Mouse (Mus musculus): ENCODE measurements around the gene Alox12b. TPM values are rescaled to one million over a fixed set of nuclear protein-coding genes. Genes with fewer than 3 reads are reported as not detected.
A peak's percentile ranks its signal among the peaks of the same experiment; 100 is the strongest.

Gene Alox12b
- total RNA-seq, 2 experiments from 2014 or later: not detected

DNA sequence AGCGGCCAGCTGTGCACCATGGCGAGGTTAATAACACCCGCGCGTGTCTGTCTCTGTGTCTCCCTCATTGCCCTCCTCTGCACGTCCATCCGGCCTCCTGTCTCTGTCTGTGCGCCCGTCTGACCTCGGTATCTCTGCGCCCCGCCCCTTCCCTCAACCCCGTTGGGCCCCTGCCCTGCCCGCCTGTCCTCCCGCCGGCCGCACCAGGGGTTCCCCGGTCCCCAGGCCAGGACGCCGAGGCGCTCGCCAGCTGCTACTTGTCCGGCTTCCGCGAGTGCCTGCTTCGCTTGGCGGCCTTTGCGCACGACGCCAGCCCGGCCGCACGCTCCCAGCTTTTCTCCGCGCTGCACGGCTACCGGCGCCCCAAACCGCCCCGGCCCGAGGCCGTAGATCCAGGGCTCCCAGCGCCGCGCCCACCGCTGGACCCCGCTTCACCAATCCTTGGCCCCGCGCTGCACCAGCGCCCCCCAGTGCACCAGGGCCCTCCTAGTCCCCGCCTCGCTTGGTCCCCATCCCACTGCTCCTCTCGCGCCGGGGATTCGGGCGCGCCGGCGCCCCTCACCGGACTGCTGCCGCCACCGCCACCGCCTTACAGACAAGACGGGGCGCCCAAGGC is 34.3 kb upstream of the Alox12b start, which contains the start of gene 9130213A22Rik:
Gene 9130213A22Rik (minus strand): TSS at position 254 of the 616 bp plus-strand sequence.
- intact Hi-C loops (cut with DNase I): loop anchor here (1.0 to 10.0 kb wide), 3 partner anchors 56 to 560 kb away; partner anchors contain the start of genes Rpl26 and Senp3
- peak; percentile 82 to 86 for DNase-seq

DNA sequence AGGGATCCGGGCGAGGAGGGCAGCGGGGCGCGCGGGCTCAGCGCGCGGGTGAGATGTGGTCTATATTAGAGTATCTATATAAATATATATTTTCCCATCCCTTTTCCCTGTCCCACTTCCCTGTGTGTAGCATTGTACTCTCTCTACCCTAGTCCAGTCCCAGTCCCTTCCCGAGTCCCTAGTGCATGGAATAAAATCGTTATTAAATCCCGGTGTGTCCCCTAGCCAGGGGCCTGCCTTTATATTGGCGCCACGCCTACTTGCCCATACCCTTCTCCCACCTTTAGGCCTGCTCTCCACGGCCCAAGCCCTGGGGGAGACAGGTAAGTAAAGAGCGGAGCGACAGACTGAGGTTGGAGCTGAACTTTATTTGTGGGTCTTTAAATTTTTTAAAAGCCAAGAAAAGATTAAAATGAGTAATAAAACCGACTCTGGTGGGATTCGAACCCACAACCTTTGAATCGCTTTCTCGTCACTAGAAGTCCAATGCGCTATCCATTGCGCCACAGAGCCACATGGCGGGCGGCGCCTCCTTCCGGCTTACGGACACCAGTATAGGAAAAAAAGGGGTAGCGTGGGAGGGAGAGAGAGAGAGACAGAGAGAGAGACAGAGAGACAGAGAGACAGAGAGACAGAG is 33.6 kb upstream of the Alox12b start:
- peak; percentile 81 to 88 for DNase-seq
- intact Hi-C loops (cut with DNase I): loop anchor here (1.0 to 10.0 kb wide), 3 partner anchors 60 to 560 kb away; partner anchors contain the start of genes Rpl26 and Senp3

DNA sequence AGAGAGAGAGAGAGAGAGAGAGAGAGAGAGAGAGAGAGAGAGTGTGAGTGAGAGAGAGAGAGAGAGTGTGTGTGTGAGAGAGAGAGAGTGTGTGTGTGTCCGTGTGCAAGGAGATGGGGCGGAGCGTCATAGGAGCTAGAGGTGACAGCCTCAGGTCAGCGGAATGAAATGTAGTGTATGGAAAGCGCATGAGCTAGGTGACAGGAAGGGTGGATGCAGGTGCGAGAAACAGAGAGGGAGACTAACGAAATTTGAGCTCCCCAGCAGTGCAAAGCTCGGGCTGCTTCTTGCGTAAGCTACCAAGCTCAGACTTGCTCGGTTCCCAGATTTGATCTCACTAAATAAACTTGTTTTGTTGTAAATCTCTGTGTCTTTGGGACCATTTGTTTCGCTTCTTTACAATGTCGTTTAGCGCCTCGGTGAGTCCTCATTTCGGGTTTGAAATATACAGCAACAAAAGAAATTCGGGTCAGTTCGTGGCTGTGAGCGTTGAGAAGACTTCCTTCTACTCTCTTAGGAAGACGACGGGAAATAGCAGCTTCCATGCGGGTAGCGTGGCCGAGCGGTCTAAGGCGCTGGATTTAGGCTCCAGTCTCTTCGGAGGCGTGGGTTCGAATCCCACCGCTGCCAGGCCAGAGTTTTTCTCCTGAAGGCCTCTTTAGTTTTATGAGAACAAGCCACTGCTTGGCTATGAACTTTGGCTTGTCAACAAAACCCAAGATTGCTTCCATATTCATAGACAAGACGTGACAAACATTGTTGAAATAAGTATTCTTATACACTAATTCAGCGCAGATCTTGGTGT is 32.9 kb upstream of the Alox12b start:
- intact Hi-C loops (cut with DNase I): loop anchor here (1.0 to 10.0 kb wide), 4 partner anchors 61 to 559 kb away; partner anchors contain the start of genes Rpl26 and Senp3
- peak; percentile 87 to 89 for DNase-seq

DNA sequence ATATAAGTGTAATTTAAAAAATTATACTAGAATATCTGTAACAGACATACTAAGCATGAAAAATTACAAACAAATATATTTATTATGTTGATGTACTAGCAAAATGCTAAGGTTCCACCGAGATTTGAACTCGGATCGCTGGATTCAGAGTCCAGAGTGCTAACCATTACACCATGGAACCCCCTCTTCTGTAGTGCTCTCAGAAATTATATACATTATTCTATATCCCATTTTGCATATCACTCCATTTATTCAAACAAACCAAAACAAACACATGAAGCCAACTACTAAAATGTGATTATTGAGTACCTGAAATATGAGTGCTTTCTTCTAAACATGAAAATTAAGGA is 32.3 kb upstream of the Alox12b start:
- no peak for DNase-seq
- intact Hi-C loops (cut with DNase I): loop anchor here (1.0 to 10.0 kb wide), 2 partner anchors 83 to 220 kb away; partner anchors contain the start of gene Rpl26

DNA sequence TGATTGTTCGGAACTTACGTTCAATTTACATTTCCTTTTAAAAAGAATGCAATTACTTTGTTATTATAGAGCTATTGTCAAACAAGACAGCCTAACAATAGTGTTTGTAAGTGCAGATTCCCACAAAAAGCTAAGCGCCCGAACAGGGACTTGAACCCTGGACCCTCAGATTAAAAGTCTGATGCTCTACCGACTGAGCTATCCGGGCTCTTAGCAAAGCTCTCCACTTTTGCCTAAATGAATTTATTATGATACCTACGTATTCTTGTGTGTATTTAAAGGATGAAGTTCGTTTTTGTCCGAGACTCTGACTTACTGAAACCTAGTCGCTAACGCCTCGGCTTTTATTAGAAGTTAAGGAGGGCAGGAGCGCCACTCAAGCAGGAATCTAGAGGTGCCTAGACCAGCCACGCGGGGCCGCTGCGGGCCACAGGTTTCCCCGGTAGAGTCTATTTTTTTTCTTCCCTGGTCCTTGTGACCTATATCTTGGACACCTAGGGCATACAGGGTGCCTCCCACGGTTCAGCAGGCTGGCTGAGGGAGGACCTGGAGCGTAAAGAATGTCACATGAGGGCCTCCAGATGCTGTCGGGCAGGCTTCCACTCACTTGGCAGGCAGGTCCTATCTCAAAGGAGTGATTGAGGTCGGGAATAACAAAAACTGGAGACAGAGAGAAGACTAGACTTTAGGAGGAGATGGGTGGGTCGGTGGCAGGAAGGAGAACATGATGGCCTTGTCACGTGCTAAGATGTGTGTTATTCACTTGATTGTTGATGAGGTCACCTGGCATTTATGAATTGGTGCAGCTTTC is 31.5 kb upstream of the Alox12b start:
- peak; percentile 65 to 74 for DNase-seq
- intact Hi-C loops (cut with DNase I): loop anchor here (5.0 to 10.0 kb wide), 2 partner anchors 122 to 220 kb away; partner anchors contain the start of gene Rpl26

DNA sequence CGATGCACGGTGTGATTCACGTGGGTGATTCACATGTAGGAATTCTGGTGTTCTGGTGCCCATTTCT is 31.1 kb upstream of the Alox12b start, which contains the start of gene Aloxe3:
Gene Aloxe3 (plus strand): TSS at position 45 of the 67 bp plus-strand sequence.
- intact Hi-C loops (cut with DNase I): loop anchor here (5.0 to 10.0 kb wide), 2 partner anchors 122 to 221 kb away; partner anchors contain the start of gene Rpl26
- no peak for DNase-seq

DNA sequence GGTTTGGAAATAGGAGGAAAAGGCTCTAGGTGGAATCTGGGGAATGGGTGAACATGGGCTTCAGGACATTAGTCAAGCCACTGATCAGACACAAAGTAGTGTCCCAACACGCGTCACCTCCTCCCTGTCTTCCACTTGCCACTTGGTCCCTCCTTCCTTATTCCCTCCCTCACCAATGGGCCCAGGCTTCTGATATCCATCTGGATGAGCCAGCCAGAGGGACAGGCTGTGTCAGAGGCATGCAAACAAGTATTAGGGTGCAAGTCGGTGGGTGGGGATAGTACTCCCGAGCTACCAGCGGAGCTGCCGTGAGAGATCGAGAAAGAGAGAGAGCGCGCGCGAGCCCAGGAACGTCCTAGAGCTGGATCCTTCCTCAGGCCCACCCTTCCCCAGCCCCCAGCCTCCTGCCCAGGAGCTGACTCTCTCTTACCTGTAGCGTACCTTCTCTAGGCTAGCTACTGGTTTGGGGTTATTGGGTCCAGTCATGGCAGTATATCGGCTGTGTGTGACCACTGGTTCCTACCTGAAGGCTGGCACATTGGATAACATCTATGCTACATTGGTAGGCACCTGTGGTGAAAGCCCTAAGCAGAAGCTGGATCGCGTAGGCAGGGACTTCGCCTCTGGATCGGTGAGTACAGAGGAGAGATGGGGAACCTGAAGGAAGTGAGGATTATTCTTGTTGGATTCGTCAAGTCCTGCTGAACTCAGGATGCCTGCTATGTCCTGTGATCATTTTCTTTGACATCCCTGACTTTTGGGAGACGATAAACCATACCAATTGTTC is 30.7 kb upstream of the Alox12b start:
- DNase-seq: no peak
- intact Hi-C loops (cut with DNase I): loop anchor here (2.0 to 10.0 kb wide), 3 partner anchors 23 to 221 kb away; partner anchors contain the start of gene Rpl26

DNA sequence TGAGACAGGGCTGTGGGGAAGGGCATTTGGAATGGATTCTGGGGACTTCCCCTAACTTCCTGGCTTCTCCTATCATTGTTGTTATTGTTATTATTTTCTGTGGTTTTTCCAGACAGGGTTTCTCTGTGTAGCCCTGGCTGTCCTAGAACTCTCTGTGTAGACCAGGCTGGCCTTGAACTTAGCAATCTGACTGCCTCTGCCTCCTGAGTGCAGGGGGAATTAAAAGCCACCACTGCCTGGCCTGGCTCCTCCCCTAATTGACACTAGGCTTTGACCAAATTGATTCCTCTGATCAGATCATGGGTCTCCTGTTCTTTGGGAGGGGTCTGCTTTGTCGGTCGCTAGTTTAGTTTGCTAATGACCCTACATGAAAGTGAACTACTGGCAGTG is 30.1 kb upstream of the Alox12b start:
- intact Hi-C loops (cut with DNase I): loop anchor here (2.0 to 10.0 kb wide), 3 partner anchors 22 to 222 kb away; partner anchors contain the start of gene Rpl26
- no peak for DNase-seq

DNA sequence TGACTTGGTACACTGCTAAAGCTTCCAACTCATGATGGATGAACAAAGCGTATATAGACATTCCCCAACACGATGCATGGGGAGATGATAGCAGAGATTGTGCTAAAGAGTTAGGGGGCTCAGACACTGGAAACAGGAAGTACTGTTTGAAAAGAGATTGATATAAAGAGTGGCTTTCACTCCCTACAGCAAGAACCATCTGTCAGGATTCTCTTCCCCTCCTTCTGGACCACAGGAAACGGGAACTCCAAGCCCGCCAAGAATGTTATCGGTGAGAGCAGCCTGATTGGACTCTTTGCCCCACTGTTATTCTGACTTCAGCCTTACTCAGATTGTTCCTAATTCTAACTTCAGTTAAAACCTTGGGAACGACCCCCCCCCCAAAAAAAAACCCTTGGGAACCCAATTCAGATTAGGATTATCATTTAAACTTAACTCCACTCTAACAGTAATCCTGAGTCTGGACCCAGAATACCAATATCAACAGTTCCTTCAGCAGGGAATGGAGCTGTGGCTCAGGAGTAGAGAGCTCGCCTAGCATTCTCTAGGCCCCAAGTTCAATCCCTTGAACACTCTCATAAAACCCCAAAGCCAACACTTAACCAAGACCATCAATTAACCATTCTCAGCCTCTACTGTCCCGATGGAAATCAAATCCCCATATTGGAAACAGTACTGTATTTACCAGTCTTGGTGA is 28.2 kb upstream of the Alox12b start:
- DNase-seq: no peak
- intact Hi-C loops (cut with DNase I): loop anchor here (5.0 to 10.0 kb wide), 2 partner anchors 119 to 224 kb away; partner anchors contain the start of gene Rpl26

DNA sequence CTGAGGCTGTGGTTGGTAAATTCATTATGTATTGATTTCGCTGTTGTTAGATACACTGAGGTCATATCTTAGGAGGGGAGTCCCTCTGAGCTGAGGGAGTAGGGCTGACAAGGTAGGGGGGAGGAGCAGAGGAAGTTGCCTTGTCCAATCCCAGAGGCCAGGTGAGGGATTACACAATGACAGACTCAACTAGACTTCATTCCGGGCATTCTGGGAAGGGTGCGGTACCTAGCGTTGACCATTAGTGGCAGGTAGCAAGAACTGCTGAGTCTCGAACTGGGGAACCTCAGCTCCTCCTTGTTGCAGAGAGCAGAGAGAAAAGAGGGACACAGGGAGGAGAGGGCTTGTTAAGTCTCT is 23.2 kb upstream of the Alox12b start:
- DNase-seq: no peak
- intact Hi-C loops (cut with DNase I): no loop called here

DNA sequence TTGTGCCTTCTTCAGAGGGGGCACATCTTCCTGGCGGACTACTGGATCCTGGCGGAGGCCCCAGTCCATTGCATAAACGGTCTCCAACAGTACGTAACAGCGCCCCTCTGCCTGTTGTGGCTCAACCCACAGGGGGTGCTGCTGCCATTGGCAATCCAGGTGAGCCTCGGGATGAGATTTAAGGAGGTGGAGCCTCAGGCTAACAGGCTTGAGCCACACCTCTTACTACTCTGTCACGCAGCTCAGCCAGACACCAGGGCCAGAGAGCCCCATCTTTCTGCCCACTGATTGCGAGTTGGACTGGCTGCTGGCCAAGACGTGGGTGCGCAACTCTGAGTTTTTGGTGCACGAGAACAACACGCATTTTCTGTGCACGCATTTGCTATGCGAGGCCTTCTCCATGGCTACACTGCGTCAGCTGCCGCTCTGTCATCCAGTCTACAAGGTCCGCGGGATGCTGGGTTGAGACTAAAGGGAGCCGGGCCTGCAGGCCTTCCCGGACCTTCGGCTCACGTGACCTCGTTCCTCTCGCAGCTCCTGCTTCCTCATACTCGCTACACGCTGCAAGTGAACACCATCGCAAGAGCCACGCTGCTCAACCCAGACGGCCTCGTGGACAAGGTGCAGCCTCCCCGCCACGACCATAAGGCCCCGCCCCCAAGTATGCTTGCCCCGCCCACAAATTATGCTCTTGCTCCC is 22.7 kb upstream of the Alox12b start:
- peak in 1 of 2 experiments; percentile 34 for DNase-seq
- intact Hi-C loops (cut with DNase I): no loop called here

DNA sequence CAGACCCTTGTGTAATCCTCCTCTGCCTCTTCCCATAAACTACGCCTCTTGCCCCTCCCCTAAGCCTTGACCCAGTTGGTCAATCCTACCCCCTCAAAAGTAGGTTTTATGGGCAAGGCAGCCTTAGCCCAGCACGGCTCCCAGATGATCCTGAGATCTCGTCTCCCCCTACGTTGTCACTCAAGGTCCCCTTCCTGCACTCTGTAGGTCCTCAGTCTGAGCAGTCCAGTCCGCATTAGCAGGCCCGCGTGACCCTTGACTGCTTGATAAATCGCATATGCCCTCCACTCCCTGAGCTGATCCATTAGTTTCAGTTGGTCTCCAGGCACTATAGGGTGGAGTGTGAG is 22.2 kb upstream of the Alox12b start:
- intact Hi-C loops (cut with DNase I): no loop called here
- no peak for DNase-seq

DNA sequence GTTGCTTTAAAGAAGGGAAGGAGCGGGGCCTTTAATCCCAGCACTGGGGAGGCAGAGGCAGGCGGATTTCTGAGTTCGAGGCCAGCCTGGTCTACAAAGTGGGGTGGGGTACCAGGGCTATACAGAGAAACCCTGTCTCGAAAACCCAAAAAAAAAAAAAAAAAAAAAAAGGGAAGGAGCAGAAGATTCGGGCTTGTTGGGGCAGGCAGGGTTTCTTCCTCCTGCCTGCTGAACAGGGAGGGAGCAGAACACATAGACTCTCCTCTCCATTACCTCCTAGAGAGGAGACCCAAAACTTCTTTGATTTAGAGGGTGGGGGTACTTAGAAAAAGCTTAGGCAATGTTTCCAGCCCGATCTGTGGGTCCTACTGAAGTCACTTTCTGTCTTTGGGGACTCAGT is 21.4 kb upstream of the Alox12b start:
- intact Hi-C loops (cut with DNase I): no loop called here
- no peak for DNase-seq

DNA sequence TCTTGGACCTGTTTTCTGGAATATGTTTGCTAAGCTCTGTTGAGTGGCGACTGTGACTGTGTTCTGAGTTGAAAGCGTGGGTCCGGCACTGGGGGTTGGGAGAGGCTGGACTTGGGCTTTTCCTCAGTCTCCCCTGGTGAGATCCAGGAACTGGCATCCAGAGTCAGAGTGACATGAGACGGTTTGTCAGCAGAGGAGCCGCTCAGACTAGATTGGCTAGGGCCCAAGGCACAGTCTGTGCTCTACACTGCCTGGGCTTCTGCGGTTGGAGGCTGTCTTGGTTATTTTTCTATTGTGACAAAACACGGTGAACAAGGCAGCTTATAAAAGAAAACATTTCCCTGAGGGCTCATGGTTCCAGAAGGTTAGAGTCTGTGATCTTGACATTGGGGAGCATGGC is 9.2 kb upstream of the Alox12b start:
- intact Hi-C loops (cut with DNase I): no loop called here
- DNase-seq: no peak

DNA sequence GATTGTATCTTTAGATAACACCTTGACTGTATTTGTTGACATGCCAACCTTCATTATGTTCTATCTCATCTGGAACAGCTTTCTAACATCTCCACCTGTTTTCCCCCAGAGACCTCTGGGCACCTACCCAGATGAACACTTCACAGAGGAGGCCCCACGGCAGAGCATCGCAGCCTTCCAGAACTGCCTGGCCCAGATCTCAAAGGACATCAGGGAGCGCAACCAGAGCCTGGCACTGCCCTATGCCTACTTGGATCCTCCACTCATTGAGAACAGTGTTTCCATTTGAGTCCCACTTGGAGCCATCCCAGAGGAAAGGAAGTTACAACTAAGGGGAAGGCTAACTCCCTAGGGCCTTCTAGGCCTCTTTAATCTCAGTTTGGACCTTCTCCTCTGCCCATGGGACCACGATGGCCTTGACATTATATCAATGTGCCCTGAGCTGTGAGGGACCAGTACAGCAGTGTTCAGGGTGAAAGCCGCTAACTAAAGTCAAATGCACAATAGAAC is 8.3 kb upstream of the Alox12b start:
- DNase-seq: no peak
- intact Hi-C loops (cut with DNase I): loop anchor here (2.0 kb wide), 1 partner anchor 22 kb away; no protein-coding TSS in a partner anchor

DNA sequence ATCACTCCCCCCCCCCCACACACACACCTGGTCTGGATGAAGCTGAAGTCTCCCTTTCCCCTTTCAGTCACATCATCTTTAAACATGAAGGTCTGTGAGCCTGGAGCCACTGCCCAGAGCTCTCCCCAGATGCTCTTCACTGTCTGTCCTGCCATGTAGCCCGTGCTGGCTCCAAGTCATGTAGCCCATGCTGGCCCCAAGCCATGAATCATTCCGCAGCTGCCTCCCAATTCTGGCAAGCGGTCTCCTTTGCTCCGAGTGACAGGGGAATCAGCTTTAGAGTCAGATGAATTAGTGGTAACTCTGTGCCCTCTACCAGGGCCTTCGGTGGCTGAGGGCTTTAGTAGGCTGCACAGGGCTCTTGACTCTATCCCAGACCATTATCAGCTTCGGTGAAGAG is 7.1 kb upstream of the Alox12b start:
- intact Hi-C loops (cut with DNase I): loop anchor here (1.0 to 2.0 kb wide), 2 partner anchors 23 to 82 kb away; no protein-coding TSS in a partner anchor
- no peak for DNase-seq

DNA sequence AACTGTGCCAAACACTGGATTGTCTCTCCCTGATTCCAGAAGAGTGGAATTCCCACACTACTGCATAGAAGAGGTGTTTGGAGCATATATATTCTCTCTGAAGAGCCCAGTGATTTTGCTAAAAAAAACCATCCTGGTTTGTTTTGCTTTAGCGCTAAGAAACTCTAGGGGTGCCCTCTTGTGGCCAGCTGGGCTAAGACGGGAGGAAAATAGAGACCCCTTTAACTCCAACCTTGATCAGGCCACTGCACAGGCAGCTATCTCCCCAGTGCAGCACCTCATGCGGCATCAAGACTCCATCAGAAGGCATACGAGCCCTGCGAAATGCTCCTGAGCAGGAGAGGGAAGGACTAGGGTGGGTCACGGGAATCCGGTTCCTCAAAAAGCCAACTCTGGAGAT is 6.3 kb upstream of the Alox12b start:
- intact Hi-C loops (cut with DNase I): loop anchor here (1.0 kb wide), 1 partner anchor 83 kb away; no protein-coding TSS in a partner anchor
- peak; percentile 32 to 44 for DNase-seq

DNA sequence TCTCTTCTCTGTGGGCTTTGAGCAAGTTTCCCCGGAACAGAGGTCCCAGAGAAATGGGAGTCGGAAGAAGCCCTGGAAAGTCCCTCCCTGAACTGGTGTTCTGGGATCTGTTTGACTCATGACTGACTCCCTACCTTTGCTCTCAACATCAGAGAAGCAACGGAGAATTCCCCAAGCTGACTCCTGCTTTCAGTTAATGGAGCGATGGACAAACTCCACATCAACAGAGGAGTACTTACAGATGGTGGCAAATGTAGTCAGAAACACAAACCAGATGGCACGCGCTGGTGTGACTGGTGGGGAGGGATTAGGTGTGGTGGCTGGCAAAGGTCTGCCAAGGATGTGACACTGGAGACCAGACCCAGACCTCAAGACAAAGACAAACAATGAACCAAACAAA is 5.8 kb upstream of the Alox12b start:
- intact Hi-C loops (cut with DNase I): no loop called here
- no peak for DNase-seq
